In the genomic region with DNA sequence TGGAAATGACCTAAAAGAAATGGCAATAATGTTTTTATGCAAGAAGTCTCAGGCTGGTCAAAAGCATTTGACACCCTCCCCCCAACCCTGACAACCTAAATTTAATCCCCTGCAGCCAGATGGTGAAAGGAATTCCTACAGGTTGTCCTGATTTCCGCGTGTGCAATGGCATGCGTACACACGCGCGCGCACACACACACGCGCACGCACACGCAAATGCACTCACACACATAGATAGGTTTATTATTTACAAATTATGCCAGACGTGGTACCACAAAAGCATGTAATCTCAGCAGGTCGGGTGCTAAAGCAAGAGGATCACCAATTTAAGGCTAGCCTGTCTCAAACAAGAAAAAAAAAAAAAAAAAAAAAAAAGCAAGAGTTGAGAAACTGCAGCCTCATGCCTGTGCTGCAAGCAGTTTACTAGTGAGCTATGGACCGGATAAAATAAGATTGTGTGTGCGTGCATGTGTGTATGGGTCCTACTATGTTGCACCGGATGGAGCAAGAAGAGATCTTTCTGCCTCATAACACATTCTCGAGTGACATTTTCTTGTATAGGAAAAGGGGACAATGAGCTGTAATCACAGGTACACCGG, we compare ENCODE assay signal across 8 mouse cellular contexts. TPM values are rescaled to one million over a fixed set of nuclear protein-coding genes. Genes with fewer than 3 reads are reported as not detected.
DNase-seq lines count a peak whose midpoint lies in the region; ATAC-seq and TF ChIP-seq lines count a peak whose summit lies in the region.

No protein-coding gene starts in this region.

- H3K27ac ChIP-seq in kidney, embryonic 15.5 days, result peak overlapping the region; percentile 85

- H3K4me2 ChIP-seq in kidney, embryonic 15.5 days, result peak overlapping the region; percentile 66

- no peak for TF ChIP-seq POLR2A in lung, adult 2 months (IDR thresholded peaks at IDR 0.05; ENCODE audit: borderline replicate concordance, extremely low read depth, low read depth, low read length)

- peak overlapping the region; percentile 60 for H3K4me3 ChIP-seq in lung, adult 2 months (replicated peaks; ENCODE audit: extremely low read depth, low read depth, low read length)
- H3K4me3 ChIP-seq in kidney, embryonic 15.5 days (replicated peaks), result peak overlapping the region; percentile 61

- no peak for DNase-seq in lung, adult 2 months
- DNase-seq in lung, postnatal 14 days, result no peak
- DNase-seq in brain, adult 2 months (ENCODE audit: low read depth, low spot score), result peak; percentile 47
- DNase-seq in c-Kit-positive CD71-positive TER-119-positive erythroid progenitor cells, embryonic 14.5 days (ENCODE audit: low spot score), result no peak
- no peak for DNase-seq in ovary, adult 18-20 months (ENCODE audit: low spot score)

- TF ChIP-seq CTCF in lung, adult 2 months (IDR thresholded peaks at IDR 0.05; ENCODE audit: insufficient read depth, low read length), result no peak

- peaks cover 8% of the 10 kb centered on the region; the same call in 1 of the 2 replicates for H3K27me3 ChIP-seq in kidney, embryonic 15.5 days

- peak; percentile 71 for ATAC-seq in erythroblast, adult 5-6 weeks (replicated peaks; ENCODE audit: low FRiP score, poor library complexity, severe bottlenecking)
- ATAC-seq in kidney, embryonic 15.5 days (replicated peaks; ENCODE audit: low FRiP score), result peak; percentile 61
- ATAC-seq in megakaryocyte-erythroid progenitor cell, adult 5-6 weeks (replicated peaks; ENCODE audit: low FRiP score, low TSS enrichment, poor library complexity, severe bottlenecking), result peak; percentile 63

- WGBS in lung, adult 2 months, result 29% methylated on average over 18 of the region's 18 CpGs
- WGBS in kidney, embryonic 15.5 days, result 27% methylated on average over 18 of the region's 18 CpGs

- H3K4me1 ChIP-seq in lung, adult 2 months (ENCODE audit: control insufficient read depth, insufficient read depth, low read length), result 0 out of 2 replicates have a peak, but pooled peaks cover 2% of the 10 kb centered on the region
- no peaks in the 10 kb centered on the region for H3K4me1 ChIP-seq in kidney, embryonic 15.5 days

- H3K9me3 ChIP-seq in kidney, embryonic 15.5 days (replicated peaks), result no peaks in the 10 kb centered on the region

- peaks cover 6% of the 10 kb centered on the region; the same call in 1 of the 2 replicates for H3K36me3 ChIP-seq in kidney, embryonic 15.5 days

- H3K9ac ChIP-seq in kidney, embryonic 15.5 days, result peak overlapping the region; percentile 38; the same call in 1 of the 2 replicates

RNA-seq across cellular contexts. Expression of a gene that starts 0.7 kb away (rescaled TPM):
- 1.8 and 2.9 TPM in 2 replicates for polyA plus RNA-seq in lung, adult 2 months (2012; rRNA removed)
- 7.9 and 9.0 TPM in 2 replicates for total RNA-seq in erythroblast, adult 5-6 weeks (2015; ENCODE audit: low replicate concordance)
- 8.8 and 14.2 TPM in 2 replicates for total RNA-seq in erythroblast, adult 5-6 weeks (2017; ENCODE audit: low replicate concordance)
- 17.7 and 18.9 TPM in 2 replicates for polyA plus RNA-seq in kidney, embryonic 15.5 days (2015; fragmentation: Nextera tagmentation; extraction: Ambion mirVana)
- total RNA-seq in megakaryocyte-erythroid progenitor cell, adult 5-6 weeks (2014; fragmentation: Nextera tagmentation), result 61.4 and 77.8 TPM in 2 replicates
- total RNA-seq in megakaryocyte-erythroid progenitor cell, adult 5-6 weeks (2017), result 120 and 121 TPM in 2 replicates

RNA-seq across cellular contexts. Expression of a gene that starts 47.3 kb away (rescaled TPM):
- polyA plus RNA-seq in lung, adult 2 months (2012; rRNA removed), result 21.6 and 31.0 TPM in 2 replicates
- 9.6 and 14.6 TPM in 2 replicates for total RNA-seq in erythroblast, adult 5-6 weeks (2015; ENCODE audit: low replicate concordance)
- 1.4 and 4.3 TPM in 2 replicates for total RNA-seq in erythroblast, adult 5-6 weeks (2017; ENCODE audit: low replicate concordance)
- 5.7 and 6.4 TPM in 2 replicates for polyA plus RNA-seq in kidney, embryonic 15.5 days (2015; fragmentation: Nextera tagmentation; extraction: Ambion mirVana)
- 12.3 and 17.4 TPM in 2 replicates for total RNA-seq in megakaryocyte-erythroid progenitor cell, adult 5-6 weeks (2014; fragmentation: Nextera tagmentation)
- total RNA-seq in megakaryocyte-erythroid progenitor cell, adult 5-6 weeks (2017), result 3.2 and 3.9 TPM in 2 replicates

Comparison
In these comparisons a context has a peak if more than half of its experiments do, and no peak if none do; other contexts are left out.
1. RNA of a gene that starts 0.7 kb away (total RNA-seq): 61.4 to 121 TPM in megakaryocyte-erythroid progenitor cell, adult 5-6 weeks; 7.9 to 14.2 TPM in erythroblast, adult 5-6 weeks; every median in the first group is over 4 times any median in the second.
2. Peak in every context shown above with its lines, with median percentiles within 50 percentile points of each other: ATAC-seq.